ENCODE assay signal across 12 mouse cellular contexts in the genomic region with DNA sequence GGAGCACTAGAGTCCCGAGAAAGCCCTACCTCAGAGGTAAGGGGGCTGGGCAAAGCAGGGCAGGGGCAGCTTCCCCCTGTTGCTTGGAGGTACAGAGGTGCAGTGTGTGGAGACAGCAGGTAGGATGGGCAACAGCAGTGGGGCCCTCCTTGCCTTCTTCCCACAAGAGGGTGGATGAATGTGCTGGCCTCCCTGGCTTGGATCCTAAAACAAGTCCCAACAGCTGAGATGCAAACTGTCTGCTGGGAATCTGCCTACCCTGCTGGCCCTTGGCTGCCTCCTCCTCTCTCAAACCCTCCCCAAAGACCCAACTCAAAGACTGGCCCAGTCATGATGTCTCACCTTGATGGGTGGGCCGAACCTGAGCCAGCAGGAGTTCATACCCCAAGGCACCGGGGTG. TPM values are rescaled to one million over a fixed set of nuclear protein-coding genes. Genes with fewer than 3 reads are reported as not detected.
DNase-seq lines count a peak whose midpoint lies in the region; ATAC-seq and TF ChIP-seq lines count a peak whose summit lies in the region.
"Had no signal": no experiment of that assay in that cellular context is flagged by ENCODE, and none has a peak within 500 bp of the region (broad histone marks: within the 10 kb centered on the region; RNA-seq: fewer than 3 reads in every experiment).

No protein-coding gene starts in this region.

- H3K27ac ChIP-seq in heart, postnatal 0 days (ENCODE audit: low read depth) = 0 out of 2 replicates have a peak overlapping the region, but pooled peaks have one; percentile 79
- no peak overlapping the region for H3K27ac ChIP-seq in embryonic facial prominence, embryonic 11.5 days (replicated peaks; ENCODE audit: low read depth, low read length)
- no peak overlapping the region for H3K27ac ChIP-seq in forebrain, embryonic 15.5 days (replicated peaks)
- no peak overlapping the region for H3K27ac ChIP-seq in midbrain, embryonic 12.5 days (replicated peaks)

- no peak for TF ChIP-seq CTCF in heart, postnatal 0 days (IDR thresholded peaks at IDR 0.05; ENCODE audit: low read depth)

- H3K4me1 ChIP-seq in heart, postnatal 0 days (ENCODE audit: control insufficient read depth, insufficient read depth) = peaks cover 19% of the 10 kb centered on the region
- H3K4me1 ChIP-seq in embryonic facial prominence, embryonic 11.5 days (ENCODE audit: control insufficient read depth, insufficient read depth, low read length) = no peaks in the 10 kb centered on the region; the same call in 1 of the 2 replicates
- peaks cover 46% of the 10 kb centered on the region for H3K4me1 ChIP-seq in forebrain, embryonic 15.5 days
- peaks cover 49% of the 10 kb centered on the region for H3K4me1 ChIP-seq in midbrain, embryonic 12.5 days

- H3K27me3 ChIP-seq in heart, postnatal 0 days (ENCODE audit: control insufficient read depth, insufficient read depth, low read length) = no peaks in the 10 kb centered on the region
- H3K27me3 ChIP-seq in embryonic facial prominence, embryonic 11.5 days (ENCODE audit: control insufficient read depth, insufficient read depth, low read length) = no peaks in the 10 kb centered on the region
- H3K27me3 ChIP-seq in forebrain, embryonic 15.5 days = no peaks in the 10 kb centered on the region
- H3K27me3 ChIP-seq in midbrain, embryonic 12.5 days = no peaks in the 10 kb centered on the region
- H3K27me3 ChIP-seq: CH12.LX had no signal

- DNase-seq in heart, postnatal 0 days (ENCODE audit: low spot score) = no peak
- DNase-seq in heart, adult 8-10 months (ENCODE audit: low spot score) = no peak
- DNase-seq in embryonic facial prominence, embryonic 11.5 days (ENCODE audit: low spot score) = no peak
- no peak for DNase-seq in thymus, postnatal 25 days
- no peak for DNase-seq in kidney, postnatal 36 days
- DNase-seq: kidney, adult 8-10 months; lung, postnatal 4 days; thymus, postnatal 4 days had no signal

- H3K4me2 ChIP-seq in heart, postnatal 0 days (ENCODE audit: low read depth, low read length) = no peak overlapping the region
- H3K4me2 ChIP-seq in embryonic facial prominence, embryonic 11.5 days (ENCODE audit: low read depth, low read length) = no peak overlapping the region
- H3K4me2 ChIP-seq in forebrain, embryonic 15.5 days (replicated peaks) = peak overlapping the region; percentile 71; the same call in 1 of the 2 replicates
- peak overlapping the region; percentile 87 for H3K4me2 ChIP-seq in midbrain, embryonic 12.5 days (replicated peaks)

- no peak overlapping the region for H3K4me3 ChIP-seq in heart, postnatal 0 days (ENCODE audit: low read depth, low read length)
- H3K4me3 ChIP-seq in embryonic facial prominence, embryonic 11.5 days (ENCODE audit: low read depth, low read length) = no peak overlapping the region
- H3K4me3 ChIP-seq in forebrain, embryonic 15.5 days = no peak overlapping the region
- no peak overlapping the region for H3K4me3 ChIP-seq in midbrain, embryonic 12.5 days

- no peak for ATAC-seq in heart, postnatal 0 days (ENCODE audit: insufficient read depth, low read depth)
- no peak for ATAC-seq in embryonic facial prominence, embryonic 11.5 days (replicated peaks; ENCODE audit: insufficient number of reproducible peaks, low FRiP score, low TSS enrichment, low read depth)
- ATAC-seq in forebrain, embryonic 15.5 days (replicated peaks) = no peak
- no peak for ATAC-seq in midbrain, embryonic 12.5 days (ENCODE audit: low FRiP score, low read depth)
- ATAC-seq in inflammation-experienced regulatory T-cells, adult 6 months = no peak

- no peaks in the 10 kb centered on the region for H3K9me3 ChIP-seq in heart, postnatal 0 days (replicated peaks; ENCODE audit: control insufficient read depth, low read length)
- H3K9me3 ChIP-seq in embryonic facial prominence, embryonic 11.5 days (replicated peaks; ENCODE audit: control insufficient read depth, low read length) = no peaks in the 10 kb centered on the region
- H3K9me3 ChIP-seq in forebrain, embryonic 15.5 days = no peaks in the 10 kb centered on the region
- no peaks in the 10 kb centered on the region for H3K9me3 ChIP-seq in midbrain, embryonic 12.5 days

- H3K9ac ChIP-seq in heart, postnatal 0 days (replicated peaks; ENCODE audit: low read depth, low read length) = no peak overlapping the region
- peak overlapping the region; percentile 18 for H3K9ac ChIP-seq in embryonic facial prominence, embryonic 11.5 days (replicated peaks; ENCODE audit: low read length)
- no peak overlapping the region for H3K9ac ChIP-seq in forebrain, embryonic 15.5 days (replicated peaks)
- no peak overlapping the region for H3K9ac ChIP-seq in midbrain, embryonic 12.5 days (replicated peaks)

- H3K36me3 ChIP-seq in heart, postnatal 0 days (replicated peaks; ENCODE audit: control insufficient read depth, insufficient read depth, low read length) = no peaks in the 10 kb centered on the region; the same call in 1 of the 2 replicates
- H3K36me3 ChIP-seq in embryonic facial prominence, embryonic 11.5 days (replicated peaks; ENCODE audit: control insufficient read depth, insufficient read depth, low read depth, low read length) = no peaks in the 10 kb centered on the region
- H3K36me3 ChIP-seq in forebrain, embryonic 15.5 days = no peaks in the 10 kb centered on the region
- peaks cover 2% of the 10 kb centered on the region; the same call in 1 of the 2 replicates for H3K36me3 ChIP-seq in midbrain, embryonic 12.5 days

- 82% methylated on average over 3 of the region's 3 CpGs for WGBS in heart, postnatal 0 days
- WGBS in embryonic facial prominence, embryonic 11.5 days = 93% methylated on average over 3 of the region's 3 CpGs
- 77% methylated on average over 3 of the region's 3 CpGs for WGBS in forebrain, embryonic 15.5 days
- 89% methylated on average over 3 of the region's 3 CpGs for WGBS in midbrain, embryonic 12.5 days

- no peak for TF ChIP-seq EP300 in heart, postnatal 0 days (IDR thresholded peaks at IDR 0.05; ENCODE audit: low read depth)

RNA-seq across cellular contexts. Expression of a gene that starts 2.1 kb away (rescaled TPM):
- 7.5 and 35.0 TPM in 2 replicates for total RNA-seq in heart, postnatal 0 days (2014; rRNA removed; ENCODE audit: low replicate concordance)
- 3.7 and 5.0 TPM in 2 replicates for polyA plus RNA-seq in heart, postnatal 0 days (2015; fragmentation: Nextera tagmentation; extraction: Ambion mirVana)
- total RNA-seq in heart, adult 8-10 months (2022) = 1 to 10 TPM; 3.2 to 5.2 (median 4.4) TPM
- polyA plus RNA-seq in embryonic facial prominence, embryonic 11.5 days (2014; fragmentation: Nextera tagmentation; extraction: Ambion mirVana) = 9.0 and 9.7 TPM in 2 replicates
- polyA plus RNA-seq in forebrain, embryonic 15.5 days (2015; fragmentation: Nextera tagmentation; extraction: Ambion mirVana) = 11.0 and 12.4 TPM in 2 replicates
- 12.9 and 15.8 TPM in 2 replicates for polyA plus RNA-seq in midbrain, embryonic 12.5 days (2016; fragmentation: Nextera tagmentation; extraction: Ambion mirVana)
- polyA plus RNA-seq in inflammation-experienced regulatory T-cells, adult 6 months (2017; shearing (Covaris generic)) = 1 to 10 TPM in 1 of 3 experiments, under 1 TPM in 2; 0.10 to 1.9 (median 0.78) TPM

RNA-seq across cellular contexts. Expression of a gene that starts 19.1 kb away (rescaled TPM):
- 3.5 and 11.0 TPM in 2 replicates for total RNA-seq in heart, postnatal 0 days (2014; rRNA removed; ENCODE audit: low replicate concordance)
- 12.5 and 13.1 TPM in 2 replicates for polyA plus RNA-seq in heart, postnatal 0 days (2015; fragmentation: Nextera tagmentation; extraction: Ambion mirVana)
- total RNA-seq in heart, adult 8-10 months (2022) = 1 to 10 TPM; 3.0 to 3.4 (median 3.3) TPM
- 15.1 and 16.7 TPM in 2 replicates for polyA plus RNA-seq in embryonic facial prominence, embryonic 11.5 days (2014; fragmentation: Nextera tagmentation; extraction: Ambion mirVana)
- 24.7 and 25.5 TPM in 2 replicates for polyA plus RNA-seq in forebrain, embryonic 15.5 days (2015; fragmentation: Nextera tagmentation; extraction: Ambion mirVana)
- polyA plus RNA-seq in midbrain, embryonic 12.5 days (2016; fragmentation: Nextera tagmentation; extraction: Ambion mirVana) = 19.9 and 20.1 TPM in 2 replicates
- polyA plus RNA-seq in inflammation-experienced regulatory T-cells, adult 6 months (2017; shearing (Covaris generic)) = 10 to 100 TPM; 16.9 to 30.8 (median 30.6) TPM

Comparison
In these comparisons a context has a peak if more than half of its experiments do, and no peak if none do; other contexts are left out.
1. H3K4me2 ChIP-seq: peak in forebrain, embryonic 15.5 days (single experiment) and midbrain, embryonic 12.5 days (single experiment); none in heart, postnatal 0 days (single experiment) and embryonic facial prominence, embryonic 11.5 days (single experiment).